Mouse (Mus musculus) bone marrow macrophage, adult 2 months (primary cell): ENCODE results near the gene Igsf11.

ENCODE experiments used
- CTCF ChIP-seq: IDR thresholded peaks from 2 replicates; pipeline ENCODE4 v1.5.1; 2012; ENCODE audit warnings: low read depth, mild to moderate bottlenecking, low read length, moderate library complexity
- POLR2A ChIP-seq: IDR thresholded peaks from 2 replicates; pipeline ENCODE4 v1.6.1; 2012; ENCODE audit warnings: mild to moderate bottlenecking, low read depth, low read length, borderline replicate concordance

DNA sequence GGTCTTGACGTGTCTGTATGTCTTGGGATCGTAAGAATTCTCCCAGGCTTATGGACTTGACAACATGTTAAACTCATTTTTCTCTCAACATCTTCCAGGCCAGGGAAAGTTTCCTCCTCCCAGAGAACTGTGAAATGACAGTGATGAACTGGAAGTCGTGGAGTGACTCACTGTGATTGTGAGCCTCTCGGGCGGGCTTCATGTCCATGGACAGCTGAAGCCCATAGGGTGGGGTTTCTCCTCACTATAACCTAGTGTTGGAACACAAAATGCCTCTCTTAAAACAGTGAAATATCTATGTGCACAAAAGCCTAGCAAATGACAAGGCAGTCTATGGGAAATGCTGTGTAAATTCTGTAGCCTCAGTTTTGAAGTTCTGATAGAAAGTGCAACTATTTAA, 28.1 kb upstream of the Igsf11 start:
- TF ChIP-seq POLR2A (no peak), CTCF (no peak)
